Mouse (Mus musculus) liver, adult (tissue): ENCODE measurements around the gene Cdc42.

Experiments used
- GATA4 ChIP-seq: IDR thresholded peaks from 2 replicates; pipeline ENCODE4 v1.6.1; 2014; ENCODE audit warnings: mild to moderate bottlenecking, low read length; ENCODE audit not compliant: insufficient replicate concordance

Cdc42 gene

GRCm38 (mm10) chr4:137376778-137377177 is 19.3 kb upstream of the Cdc42 start:
- TF ChIP-seq GATA4, result no peak

DNA sequence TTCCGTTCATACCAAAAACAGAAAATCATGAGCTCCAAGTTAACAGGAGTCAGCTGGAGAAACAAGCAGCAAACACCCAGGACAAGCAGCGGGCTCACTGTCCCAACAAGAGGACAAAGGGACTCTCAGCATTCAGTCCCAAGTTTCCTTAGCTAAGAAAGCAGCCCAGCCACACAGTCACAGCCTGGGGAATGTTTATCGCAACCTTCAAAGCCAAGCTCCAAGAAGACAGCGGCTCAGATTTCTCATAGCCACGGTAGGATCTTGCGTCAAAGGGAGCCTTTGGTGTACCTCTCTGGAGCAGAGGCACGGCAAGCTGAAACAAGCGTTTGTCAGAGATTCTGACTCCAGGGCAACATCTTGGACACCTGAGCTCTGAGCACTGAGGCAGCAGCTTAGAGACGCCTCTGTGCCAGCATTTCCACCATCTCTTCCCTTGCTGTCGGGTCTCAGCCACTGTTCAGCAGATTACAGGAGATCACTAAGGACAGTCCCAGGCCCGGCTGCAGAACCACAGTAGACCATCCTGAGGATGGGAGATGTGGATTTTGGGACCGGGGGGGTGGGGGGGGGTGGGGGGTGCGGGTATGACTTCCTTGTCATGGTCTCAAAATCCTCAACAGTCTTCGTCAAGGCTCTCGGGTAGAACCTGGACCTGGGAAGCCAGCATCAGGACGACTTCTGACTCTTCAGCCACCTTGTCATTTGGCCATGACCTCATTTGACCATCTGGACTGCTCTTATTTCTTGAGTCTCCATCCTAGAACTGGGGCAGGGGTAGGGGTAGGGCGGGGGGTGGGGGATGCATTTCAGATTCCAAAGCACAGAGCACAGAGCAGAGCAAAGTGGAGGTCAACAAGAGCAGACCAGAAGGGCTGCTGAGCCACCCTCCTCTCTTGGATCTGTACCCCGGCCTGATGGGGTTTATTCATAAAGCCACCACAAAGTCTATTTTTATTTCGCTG is 18.1 kb upstream of the Cdc42 start:
- no peak for TF ChIP-seq GATA4

DNA sequence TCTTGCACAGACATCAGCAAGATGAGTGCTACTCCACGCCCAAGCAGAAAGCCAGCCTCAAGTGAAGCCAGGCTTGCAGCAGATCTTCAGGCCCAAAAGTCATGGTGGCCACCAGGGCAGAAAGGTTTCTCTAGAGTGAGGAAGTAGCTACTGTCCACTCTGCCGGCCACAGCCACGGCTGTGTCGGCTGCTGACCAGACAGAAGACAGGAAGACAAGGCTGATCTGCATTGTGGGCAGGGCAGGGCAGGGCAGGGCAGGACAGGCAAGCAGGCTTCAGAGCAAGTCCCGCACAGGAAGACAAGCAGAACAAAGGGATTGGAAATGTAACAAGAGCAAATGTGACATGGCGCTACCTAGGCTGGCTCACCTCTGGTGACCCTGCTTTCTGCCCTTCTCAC is 16.2 kb upstream of the Cdc42 start:
- TF ChIP-seq GATA4, result no peak; the same call in 1 of the 2 replicates

DNA sequence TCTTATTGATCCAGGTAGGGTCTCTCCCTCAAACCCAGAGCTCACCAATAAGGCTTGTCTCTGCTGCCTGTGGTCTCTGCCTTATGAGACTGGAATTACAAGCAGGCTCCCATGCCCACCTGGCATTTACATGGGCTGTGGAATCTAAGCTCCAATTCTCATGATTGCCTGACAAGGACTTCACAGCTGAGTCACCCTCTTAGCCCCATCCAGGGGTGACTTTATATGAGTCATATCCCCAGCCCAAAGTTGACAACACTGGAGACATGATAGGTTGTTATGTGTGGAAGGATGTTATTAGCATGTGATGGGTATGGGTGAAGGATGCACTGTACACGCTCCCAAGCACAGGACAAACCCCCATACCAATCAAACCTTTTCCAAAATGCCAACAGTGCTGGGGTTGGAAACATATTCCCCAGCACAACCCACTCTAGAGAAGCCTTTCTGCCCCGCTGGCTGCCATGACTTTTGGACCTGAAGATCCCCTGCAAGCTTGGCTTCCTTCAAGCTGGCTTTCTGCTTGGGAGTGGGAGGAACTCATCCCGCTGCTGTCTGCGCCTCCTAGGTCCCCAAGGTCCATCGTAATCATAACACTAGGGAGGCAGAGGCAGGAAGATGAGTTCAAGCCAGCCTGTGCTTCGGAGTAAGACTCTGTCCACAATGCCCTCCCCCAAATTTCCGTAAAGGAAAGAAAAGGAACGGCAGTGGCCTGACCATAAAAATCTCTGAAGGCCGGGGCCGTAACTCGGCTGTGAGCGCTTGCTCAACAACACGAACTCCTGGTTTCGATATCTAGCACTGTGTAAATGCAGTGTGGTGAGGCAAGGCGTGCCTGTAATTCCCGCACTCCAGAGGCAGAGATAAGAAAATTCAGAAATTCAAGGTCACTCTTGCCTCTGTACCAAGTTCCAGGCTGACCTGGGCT is 14.3 kb upstream of the Cdc42 start:
- TF ChIP-seq GATA4, result peak; percentile 40; the same call in 1 of the 2 replicates

GRCm38 (mm10) chr4:137369954-137370750 is 12.6 kb upstream of the Cdc42 start:
- TF ChIP-seq GATA4, result no peak

DNA sequence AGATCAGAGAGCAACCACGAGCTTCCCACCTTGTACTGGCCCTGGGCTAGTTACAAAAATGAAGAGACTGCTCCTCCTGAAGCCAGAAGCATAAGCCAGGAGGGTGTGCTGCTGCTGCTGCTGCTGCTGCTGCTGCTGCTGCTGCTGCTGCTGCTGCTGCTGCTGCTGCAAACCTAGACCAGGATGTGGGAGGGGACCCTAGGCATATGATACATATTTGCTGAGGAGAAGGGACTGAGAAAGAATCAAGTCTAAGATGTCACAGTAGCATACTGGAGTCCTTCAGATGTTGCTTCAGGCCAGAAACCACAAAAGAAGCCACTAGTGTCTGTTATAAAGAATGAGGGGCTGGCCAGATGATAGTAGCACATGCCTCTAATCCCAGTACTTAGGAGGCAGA is 10.7 kb upstream of the Cdc42 start:
- TF ChIP-seq GATA4, result no peak

DNA sequence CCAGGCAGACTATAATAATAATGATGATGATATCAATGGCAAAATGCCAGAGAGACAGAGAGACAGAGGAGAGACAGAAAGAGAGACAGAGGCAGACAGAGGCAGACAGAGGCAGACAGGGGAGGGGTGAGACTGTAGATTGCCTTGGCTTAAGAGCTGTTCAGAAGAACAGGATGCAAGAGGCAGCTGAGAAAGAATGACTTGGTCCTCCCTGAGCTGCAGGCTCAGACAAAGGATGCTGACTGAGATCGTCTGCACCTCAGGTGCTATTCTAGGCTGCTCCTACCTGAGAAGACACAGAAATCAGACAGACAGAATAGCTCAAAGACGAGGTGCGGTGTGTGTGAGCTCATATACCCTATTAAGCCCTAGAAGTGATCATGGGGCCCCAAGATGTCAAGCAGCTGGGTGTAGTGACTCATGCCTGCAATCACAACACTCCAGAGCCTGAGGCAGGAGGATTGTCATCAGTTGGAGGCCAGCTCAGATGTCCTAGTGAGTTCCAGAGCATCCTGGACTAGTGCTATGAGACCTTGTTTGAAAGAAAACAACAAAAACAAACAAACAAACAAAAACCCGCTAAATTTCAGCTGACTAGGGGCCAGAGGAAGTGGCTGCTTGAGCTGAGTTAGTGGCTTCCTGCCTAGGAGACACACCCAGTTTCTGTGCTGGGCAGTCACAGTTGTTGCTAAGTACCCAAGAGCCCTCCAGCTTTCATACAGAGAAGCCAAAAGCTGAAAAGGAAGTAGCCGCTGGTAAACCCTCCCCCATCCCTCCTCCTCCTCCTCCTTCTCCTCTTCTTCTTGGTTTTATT is 10.0 kb upstream of the Cdc42 start:
- no peak for TF ChIP-seq GATA4

GRCm38 (mm10) chr4:137366097-137366496 is 8.6 kb upstream of the Cdc42 start:
- no peak for TF ChIP-seq GATA4

DNA sequence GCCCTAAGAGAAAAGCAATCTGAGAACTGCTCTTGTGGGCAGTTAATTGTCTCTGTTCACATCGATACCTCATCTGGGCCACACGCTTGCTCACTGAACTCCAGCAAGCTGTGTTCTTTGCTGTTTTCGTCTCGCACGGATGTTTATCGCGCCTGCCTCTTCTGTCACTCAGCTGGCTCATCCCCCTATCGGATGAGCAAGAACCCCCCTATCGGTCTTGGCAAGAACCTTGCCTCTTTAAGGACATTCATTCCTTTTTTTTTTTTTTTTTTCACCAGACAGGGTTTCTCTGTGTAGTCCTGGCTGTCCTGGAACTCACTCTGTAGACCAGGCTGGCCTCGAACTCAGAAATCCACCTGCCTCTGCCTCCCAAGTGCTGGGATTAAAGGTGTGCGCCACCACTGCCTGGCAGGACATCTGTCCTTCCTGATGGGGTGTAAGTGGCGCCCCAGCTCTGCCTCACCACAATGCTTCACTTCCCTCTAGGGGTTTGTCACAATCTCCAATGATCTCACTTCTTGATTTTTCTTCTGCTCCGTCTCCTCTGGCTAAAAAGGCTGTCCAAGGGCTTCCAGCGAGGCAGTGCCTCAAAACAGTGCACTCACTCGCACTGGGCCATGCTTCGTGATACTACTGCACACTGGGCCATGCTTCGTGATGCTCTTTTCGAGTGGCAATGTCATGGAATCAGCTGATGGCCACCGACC is 8.0 kb upstream of the Cdc42 start:
- TF ChIP-seq GATA4, result no peak

DNA sequence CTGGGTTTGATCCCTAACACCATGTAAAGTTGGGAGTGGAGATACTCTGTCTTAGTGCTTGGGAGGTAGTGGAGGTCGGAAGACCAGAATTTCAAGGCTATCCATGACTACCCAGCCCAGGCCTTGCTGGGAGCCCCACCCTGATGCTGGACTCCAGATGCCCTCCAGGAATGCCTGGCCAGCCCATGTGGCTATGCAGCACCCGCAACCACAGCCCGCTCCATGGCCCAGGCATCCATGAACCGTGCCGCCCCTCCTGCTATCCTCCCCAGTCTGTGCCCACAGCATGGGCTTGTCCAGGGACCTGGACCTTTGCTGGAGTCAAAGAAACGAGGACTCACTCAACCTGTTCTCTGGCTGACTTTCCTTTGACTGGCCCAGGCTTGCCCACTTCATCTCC is 7.3 kb upstream of the Cdc42 start:
- no peak for TF ChIP-seq GATA4

GRCm38 (mm10) chr4:137360996-137361395 is 3.5 kb upstream of the Cdc42 start:
- TF ChIP-seq GATA4, result no peak

DNA sequence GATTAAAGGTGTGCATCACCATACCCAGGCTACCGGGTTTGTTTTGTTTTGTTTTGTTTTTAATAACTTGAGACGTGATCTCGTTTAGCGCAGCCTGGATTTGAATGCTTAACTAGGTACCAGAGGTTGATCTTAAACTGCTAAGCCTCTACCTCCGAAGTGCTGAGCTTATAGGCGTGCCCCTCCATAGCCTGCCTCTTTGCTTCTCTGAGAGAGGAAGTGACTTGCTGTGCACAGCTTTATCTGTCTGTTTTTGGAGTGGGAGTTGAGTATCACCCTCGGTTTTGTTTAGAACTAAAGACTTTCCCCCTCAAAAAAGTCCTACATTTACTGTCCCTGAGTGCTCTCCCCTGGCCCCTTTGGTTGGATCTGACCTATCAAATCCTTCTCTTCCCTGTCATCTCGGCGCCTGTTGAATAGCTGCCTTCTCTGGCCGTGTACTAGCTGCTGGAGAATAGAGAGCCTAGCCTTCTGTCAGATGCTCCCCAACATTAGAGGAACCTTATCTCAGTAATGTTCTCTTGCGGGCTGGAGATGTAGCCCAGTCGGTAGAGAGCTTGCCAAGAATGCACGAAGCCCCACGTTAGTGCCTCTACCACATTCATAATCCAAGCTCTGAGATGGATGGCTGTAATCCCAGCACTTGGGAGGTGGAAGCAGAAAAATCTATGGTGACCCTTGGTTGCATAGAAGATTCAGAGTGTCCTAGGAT is 927 bp upstream of the Cdc42 start:
- TF ChIP-seq GATA4, result no peak
